Mouse (Mus musculus): ENCODE data around the gene Cyp3a13.

DNA sequence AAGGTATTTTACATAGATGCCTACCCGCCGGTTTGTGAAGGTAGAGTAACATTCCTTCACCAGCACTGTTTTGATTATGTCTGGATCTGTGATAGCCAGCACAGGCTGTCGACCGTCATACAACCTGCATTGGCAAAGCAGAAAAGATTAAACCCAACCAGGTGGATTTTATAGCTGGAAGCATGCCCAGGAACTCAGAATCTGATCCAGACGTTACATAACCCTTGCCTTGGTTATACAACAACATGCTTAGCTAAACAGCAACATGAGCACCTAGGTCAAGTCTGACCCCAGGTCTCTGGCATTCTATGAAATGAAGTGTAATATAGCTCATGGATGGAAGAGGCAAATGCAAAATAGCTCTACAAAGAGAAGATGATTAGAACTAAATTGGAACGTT, 5.9 kb downstream of the Cyp3a13 start:
- TF ChIP-seq POLR2A (IDR thresholded peaks at IDR 0.05; ENCODE audit: insufficient read depth, low read depth, low read length) (no peak), CTCF (IDR thresholded peaks at IDR 0.05; ENCODE audit: insufficient read depth, low read depth, low read length) (no peak)

All from olfactory bulb, adult 2 months (tissue).